Mouse (Mus musculus) lung, postnatal 0 days (tissue): Measurements from ENCODE around the gene H2-Eb2. TPM values are rescaled to one million over a fixed set of nuclear protein-coding genes. Genes with fewer than 3 reads are reported as not detected.

ENCODE experiments used
- ATAC-seq: fragments of 200-750 bp; cut with Nextera tagmentation; 2 replicates; pipeline ENCODE4 v1.8.0; 2017; ENCODE audit warnings: moderate library complexity
- DNase-seq: peaks from one replicate; pipeline ENCODE4 v3.0.0-alpha.2; 2016; ENCODE audit warnings: low spot score
- H3K27ac ChIP-seq: fragments of 300-500 bp; sonication (generic); 2 replicates; pipeline ENCODE4 v1.5.1; 2014; ENCODE audit warnings: antibody characterized with exemption, mild to moderate bottlenecking, low read length, mixed read lengths
- H3K27me3 ChIP-seq: fragments of 300-500 bp; sonication (generic); replicated peaks from 2 replicates; pipeline ENCODE4 v1.6.1; 2014; ENCODE audit warnings: low read length, mixed read lengths; ENCODE audit not compliant: insufficient read depth
- H3K36me3 ChIP-seq: fragments of 300-500 bp; sonication (generic); 2 replicates; pipeline ENCODE4 v1.6.1; 2014; ENCODE audit warnings: low read length, mixed read lengths; ENCODE audit not compliant: insufficient read depth
- H3K4me1 ChIP-seq: fragments of 300-500 bp; sonication (generic); 2 replicates; pipeline ENCODE4 v1.6.1; 2014; ENCODE audit warnings: antibody characterized with exemption, low read depth, low read length, mixed read lengths; ENCODE audit not compliant: insufficient read depth
- H3K4me2 ChIP-seq: fragments of 300-500 bp; sonication (generic); replicated peaks from 2 replicates; pipeline ENCODE4 v1.6.1; 2014; ENCODE audit warnings: low read depth, mild to moderate bottlenecking, low read length, moderate library complexity, mixed read lengths
- H3K4me3 ChIP-seq: fragments of 300-500 bp; sonication (generic); 2 replicates; pipeline ENCODE4 v1.5.1; 2014; ENCODE audit warnings: low read depth, low read length
- H3K9ac ChIP-seq: fragments of 300-500 bp; sonication (generic); replicated peaks from 2 replicates; pipeline ENCODE4 v1.6.1; 2014; ENCODE audit warnings: low read depth, mild to moderate bottlenecking
- H3K9me3 ChIP-seq: fragments of 300-500 bp; sonication (generic); 2 replicates; pipeline ENCODE4 v1.6.1; 2016; ENCODE audit warnings: low read length, mixed read lengths
- CTCF ChIP-seq: IDR thresholded peaks from 2 replicates; pipeline ENCODE4 v1.5.1; 2016; ENCODE audit warnings: antibody characterized with exemption, mild to moderate bottlenecking
- EP300 ChIP-seq: IDR thresholded peaks from 2 replicates; pipeline ENCODE4 v1.6.1; 2016; ENCODE audit warnings: antibody characterized with exemption, mild to moderate bottlenecking, control low read depth
- WGBS: fragments of 180-500 bp; shearing (Covaris S2); extraction: QIAGEN DNeasy Blood & Tissue Kit; methylation state at CpG from one replicate; pipeline ENCODE4 v1.1.7; 2014; 5-methylcytosine and 5-hydroxymethylcytosine counted together
- polyA plus RNA-seq: library from polyadenylated mRNA; unstranded; fragments of >200 nt; fragmentation: Nextera tagmentation; extraction: Ambion mirVana; gene quantifications from 2 replicates; pipeline ENCODE4 v1.2.1, GENCODE M21; 2015

H2-Eb2 gene
- polyA plus RNA-seq = not detected in 2 replicates

DNA sequence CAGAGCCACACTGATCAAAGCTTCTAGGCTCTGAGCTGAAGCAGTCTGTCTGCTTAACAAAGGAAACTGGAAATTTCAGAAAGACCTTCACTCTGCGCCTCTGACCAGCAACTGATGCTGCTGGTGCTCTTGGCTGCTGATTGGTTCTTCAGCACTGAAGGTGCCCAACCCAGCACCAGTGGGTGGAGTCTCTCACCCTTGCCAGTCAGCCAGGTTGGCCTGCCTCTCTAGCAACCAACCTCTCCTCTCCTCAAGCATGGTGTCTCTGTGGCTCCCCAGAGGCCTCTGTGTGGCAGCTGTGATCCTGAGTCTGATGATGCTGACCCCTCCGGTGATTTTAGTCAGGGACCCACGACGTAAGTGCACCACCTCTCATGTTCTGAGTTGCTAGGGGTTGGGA, at the start of gene H2-Eb2:
H2-Eb2 (plus strand) TSS at position 230 of the 400 bp plus-strand sequence.
- Histone ChIP-seq H3K27me3 (no peaks in the 10 kb centered on the region), H3K4me1 (no peaks in the 10 kb centered on the region), H3K4me3 (no peak within 1 kb of the TSS), H3K36me3 (no peaks in the 10 kb centered on the region), H3K27ac (no peak within 1 kb of the TSS), H3K9ac (no peak within 1 kb of the TSS), H3K9me3 (no peaks in the 10 kb centered on the region), H3K4me2 (no peak within 1 kb of the TSS)
- DNase-seq (no peak), ATAC-seq (no peak)
- WGBS = 45% methylated on average over 4 of the region's 4 CpGs
- TF ChIP-seq EP300 (no peak), CTCF (no peak)

DNA sequence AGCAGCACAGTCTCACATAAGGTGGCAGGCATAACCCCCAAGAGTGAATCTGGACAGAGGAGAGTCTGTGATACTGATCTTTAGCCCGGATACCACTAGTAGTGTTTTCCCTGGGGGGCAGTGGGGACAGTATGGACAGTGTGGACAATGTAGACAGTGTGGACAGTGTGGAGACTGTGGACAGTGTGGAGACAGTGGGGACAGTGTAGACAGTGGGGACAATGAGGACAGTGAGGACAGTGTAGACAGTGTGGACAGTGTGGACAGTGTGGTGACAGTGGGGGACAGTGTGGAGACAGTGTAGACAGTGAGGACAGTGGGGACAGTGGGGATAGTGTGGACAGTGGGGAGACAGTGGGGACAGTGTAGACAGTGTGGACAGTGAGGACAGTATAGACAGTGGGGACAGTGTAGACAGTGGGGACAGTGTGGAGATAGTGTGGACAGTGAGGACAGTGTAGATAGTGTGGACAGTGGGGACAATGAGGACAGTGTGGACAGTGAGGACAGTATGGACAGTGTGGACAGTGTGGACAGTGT, 44.9 kb upstream of the H2-Eb2 start:
- no peak for TF ChIP-seq EP300
- no peak for TF ChIP-seq CTCF
- H3K27me3 ChIP-seq = no peaks in the 10 kb centered on the region
- no peaks in the 10 kb centered on the region for H3K36me3 ChIP-seq
- H3K4me3 ChIP-seq = no peak overlapping the region
- H3K4me2 ChIP-seq = no peak overlapping the region
- WGBS = 69% methylated on average over 1 of the region's 1 CpGs
- H3K9me3 ChIP-seq = no peaks in the 10 kb centered on the region
- ATAC-seq (no peak), DNase-seq (no peak)
- no peak overlapping the region for H3K9ac ChIP-seq
- no peak overlapping the region for H3K27ac ChIP-seq
- no peaks in the 10 kb centered on the region for H3K4me1 ChIP-seq

DNA sequence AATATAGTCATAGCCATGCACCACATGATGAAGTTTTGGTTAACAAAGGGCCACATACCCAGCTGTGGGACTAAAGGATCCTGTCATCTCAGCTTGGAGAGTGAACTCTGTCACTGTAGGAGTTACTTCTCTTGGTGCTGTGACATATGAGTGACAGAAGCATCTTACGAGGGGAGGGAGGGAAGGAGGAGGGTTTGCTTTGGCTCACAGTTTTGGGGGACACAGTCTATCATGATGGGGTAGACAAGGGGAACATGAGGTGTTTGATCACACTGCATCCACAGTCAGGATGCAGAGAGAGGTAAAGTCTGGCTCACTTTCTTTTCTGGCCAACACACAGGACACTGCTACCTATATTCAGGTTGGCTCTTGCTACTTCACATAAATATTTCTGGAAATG, 43.6 kb upstream of the H2-Eb2 start:
- Histone ChIP-seq H3K4me2 (no peak overlapping the region), H3K36me3 (no peaks in the 10 kb centered on the region), H3K9ac (no peak overlapping the region), H3K9me3 (no peaks in the 10 kb centered on the region), H3K4me3 (no peak overlapping the region), H3K27me3 (no peaks in the 10 kb centered on the region), H3K4me1 (no peaks in the 10 kb centered on the region), H3K27ac (no peak overlapping the region)
- no peak for ATAC-seq
- no peak for TF ChIP-seq EP300
- TF ChIP-seq CTCF = no peak
- no peak for DNase-seq
- 73% methylated on average over 1 of the region's 1 CpGs for WGBS

DNA sequence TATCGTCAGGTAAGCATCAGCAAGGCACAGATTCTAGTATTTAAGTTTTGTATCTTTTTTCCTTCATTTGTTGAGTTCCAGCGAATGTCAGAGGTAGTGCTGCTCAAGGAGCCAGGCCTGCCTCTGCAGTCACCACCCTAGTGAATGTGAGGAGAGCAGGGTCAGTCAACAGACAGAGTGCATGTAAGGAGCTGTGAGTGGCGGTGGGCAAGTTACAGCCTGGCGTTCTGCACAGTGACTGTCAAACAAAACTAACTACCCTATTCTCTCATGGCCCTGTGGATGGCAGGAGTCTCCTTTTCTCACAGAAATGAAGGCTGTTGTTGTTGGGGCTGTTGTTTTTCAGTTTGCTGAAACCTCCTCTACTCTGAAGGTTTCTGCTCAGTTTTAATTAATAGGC, 40.1 kb upstream of the H2-Eb2 start:
- Histone ChIP-seq H3K4me2 (no peak overlapping the region), H3K9ac (no peak overlapping the region), H3K9me3 (no peaks in the 10 kb centered on the region), H3K27ac (no peak overlapping the region), H3K4me3 (no peak overlapping the region), H3K4me1 (no peaks in the 10 kb centered on the region), H3K36me3 (no peaks in the 10 kb centered on the region), H3K27me3 (no peaks in the 10 kb centered on the region)
- WGBS = 64% methylated on average over 4 of the region's 4 CpGs
- no peak for DNase-seq
- ATAC-seq = no peak
- TF ChIP-seq EP300 (no peak), CTCF (no peak)

DNA sequence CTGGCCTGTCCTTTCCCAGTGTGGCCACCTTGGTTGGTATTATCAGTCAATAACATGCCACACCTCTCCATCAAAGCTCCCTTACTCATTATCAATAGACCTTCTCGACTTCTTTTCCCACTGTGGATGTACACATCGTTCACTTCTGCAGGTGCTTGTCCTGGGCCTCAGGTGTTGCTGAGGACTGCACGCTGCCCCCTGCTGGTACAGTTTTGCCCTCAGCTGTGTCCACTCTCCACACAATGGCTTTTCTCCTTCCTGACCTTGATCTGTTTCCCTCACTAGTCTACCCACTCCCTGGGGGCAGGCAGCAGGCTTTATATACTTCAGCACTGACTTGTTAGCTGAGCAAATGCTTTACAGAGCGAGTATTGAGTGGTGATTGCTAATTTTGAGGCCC, 39.6 kb upstream of the H2-Eb2 start:
- no peak for DNase-seq
- Histone ChIP-seq H3K27ac (no peak overlapping the region), H3K27me3 (no peaks in the 10 kb centered on the region), H3K9me3 (no peaks in the 10 kb centered on the region), H3K36me3 (no peaks in the 10 kb centered on the region), H3K9ac (no peak overlapping the region), H3K4me3 (no peak overlapping the region), H3K4me2 (no peak overlapping the region), H3K4me1 (no peaks in the 10 kb centered on the region)
- no peak for ATAC-seq
- TF ChIP-seq EP300 (no peak), CTCF (peak; percentile 67)
- WGBS = 25% methylated on average over 4 of the region's 4 CpGs

DNA sequence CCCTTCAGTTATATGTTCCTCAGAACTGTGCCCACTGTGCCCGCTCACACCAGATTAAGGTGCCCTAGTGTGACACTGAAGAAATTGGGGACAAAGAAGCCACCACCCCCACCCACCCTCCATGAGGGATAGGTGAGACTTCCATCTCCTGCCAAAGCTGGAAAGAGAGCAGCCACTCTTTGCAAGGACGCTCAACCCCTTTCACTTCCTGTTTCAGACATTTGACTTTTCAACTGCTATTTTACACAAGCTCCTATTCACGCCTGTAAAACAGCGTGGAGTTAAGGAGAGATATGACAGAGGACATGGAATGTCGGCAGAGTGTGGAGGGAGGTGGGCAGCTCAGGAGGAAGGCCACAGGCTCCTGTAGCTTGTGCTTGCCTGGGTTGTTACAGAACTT, 39.0 kb upstream of the H2-Eb2 start:
- DNase-seq = no peak
- WGBS = 57% methylated on average over 5 of the region's 5 CpGs
- Histone ChIP-seq H3K4me3 (no peak overlapping the region), H3K9ac (no peak overlapping the region), H3K9me3 (no peaks in the 10 kb centered on the region), H3K36me3 (no peaks in the 10 kb centered on the region), H3K27ac (no peak overlapping the region), H3K4me1 (no peaks in the 10 kb centered on the region), H3K27me3 (no peaks in the 10 kb centered on the region), H3K4me2 (no peak overlapping the region)
- no peak for ATAC-seq
- TF ChIP-seq CTCF (no peak), EP300 (no peak)

DNA sequence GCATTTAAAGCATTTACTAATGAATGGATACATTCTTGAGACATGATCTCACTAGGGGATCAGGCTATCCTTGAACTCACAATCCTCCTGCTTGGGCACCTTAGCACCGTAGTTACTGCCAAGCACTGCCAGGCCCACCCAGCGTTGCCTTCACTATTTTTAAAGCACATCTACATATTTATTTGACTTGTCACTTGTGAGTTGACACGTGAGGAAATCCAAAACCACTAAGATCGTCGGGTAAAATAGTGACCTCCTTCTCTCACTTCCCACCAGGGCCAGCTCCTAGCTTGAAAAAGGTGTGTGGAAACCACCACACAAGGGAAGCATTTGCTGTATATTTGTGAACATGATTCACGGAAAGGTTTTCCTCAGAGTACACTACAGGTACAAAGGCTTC, 38.5 kb upstream of the H2-Eb2 start:
- Histone ChIP-seq H3K9ac (no peak overlapping the region), H3K36me3 (no peaks in the 10 kb centered on the region), H3K4me2 (no peak overlapping the region), H3K9me3 (no peaks in the 10 kb centered on the region), H3K27me3 (no peaks in the 10 kb centered on the region), H3K4me1 (no peaks in the 10 kb centered on the region), H3K27ac (no peak overlapping the region), H3K4me3 (no peak overlapping the region)
- ATAC-seq = no peak
- WGBS = 51% methylated on average over 6 of the region's 6 CpGs
- no peak for DNase-seq
- no peak for TF ChIP-seq CTCF
- no peak for TF ChIP-seq EP300
